Mouse (Mus musculus) intestine, embryonic 16.5 days (tissue): ENCODE results near the gene Znhit3. TPM values are rescaled to one million over a fixed set of nuclear protein-coding genes. Genes with fewer than 3 reads are reported as not detected.

Experiments used
- ATAC-seq: fragments of 200-750 bp; cut with Nextera tagmentation; 2 replicates; pipeline ENCODE4 v1.8.0; 2017; ENCODE audit warnings: moderate TSS enrichment, moderate library complexity
- H3K27ac ChIP-seq: fragments of 300-500 bp; sonication (generic); 2 replicates; pipeline ENCODE4 v1.5.1; 2014; ENCODE audit warnings: mild to moderate bottlenecking, low read length
- H3K27me3 ChIP-seq: fragments of 300-500 bp; sonication (generic); replicated peaks from 2 replicates; pipeline ENCODE4 v1.6.1; 2014; ENCODE audit warnings: low read length, control low read depth, mixed read lengths; ENCODE audit not compliant: control insufficient read depth, insufficient read depth
- H3K36me3 ChIP-seq: fragments of 300-500 bp; sonication (generic); 2 replicates; pipeline ENCODE4 v1.6.1; 2014; ENCODE audit warnings: low read length, control low read depth; ENCODE audit not compliant: control insufficient read depth, insufficient read depth
- H3K4me1 ChIP-seq: fragments of 300-500 bp; sonication (generic); 2 replicates; pipeline ENCODE4 v1.6.1; 2014; ENCODE audit warnings: low read length, control low read depth, mixed read lengths; ENCODE audit not compliant: control insufficient read depth, insufficient read depth
- H3K4me2 ChIP-seq: fragments of 300-500 bp; sonication (generic); 2 replicates; pipeline ENCODE4 v1.6.1; 2014; ENCODE audit warnings: low read depth, low read length, control low read depth
- H3K4me3 ChIP-seq: fragments of 300-500 bp; sonication (generic); 2 replicates; pipeline ENCODE4 v1.5.1; 2014; ENCODE audit warnings: mild to moderate bottlenecking, low read length
- H3K9ac ChIP-seq: fragments of 300-500 bp; sonication (generic); 2 replicates; pipeline ENCODE4 v1.6.1; 2014; ENCODE audit warnings: low read depth, low read length
- H3K9me3 ChIP-seq: fragments of 300-500 bp; sonication (generic); 2 replicates; pipeline ENCODE4 v1.6.1; 2016; ENCODE audit warnings: low read length, control low read depth; ENCODE audit not compliant: control insufficient read depth
- WGBS: fragments of 180-500 bp; shearing (Covaris S2); extraction: QIAGEN DNeasy Blood & Tissue Kit; methylation state at CpG from one replicate; pipeline ENCODE4 v1.1.7; 2014; 5-methylcytosine and 5-hydroxymethylcytosine counted together
- polyA plus RNA-seq: library from polyadenylated mRNA; unstranded; fragments of >200 nt; fragmentation: Nextera tagmentation; extraction: Ambion mirVana; gene quantifications from 2 replicates; pipeline ENCODE4 v1.2.1, GENCODE M21; 2015

Znhit3 gene
- polyA plus RNA-seq, 1 experiment from 2014 or later: 49.6 TPM

DNA sequence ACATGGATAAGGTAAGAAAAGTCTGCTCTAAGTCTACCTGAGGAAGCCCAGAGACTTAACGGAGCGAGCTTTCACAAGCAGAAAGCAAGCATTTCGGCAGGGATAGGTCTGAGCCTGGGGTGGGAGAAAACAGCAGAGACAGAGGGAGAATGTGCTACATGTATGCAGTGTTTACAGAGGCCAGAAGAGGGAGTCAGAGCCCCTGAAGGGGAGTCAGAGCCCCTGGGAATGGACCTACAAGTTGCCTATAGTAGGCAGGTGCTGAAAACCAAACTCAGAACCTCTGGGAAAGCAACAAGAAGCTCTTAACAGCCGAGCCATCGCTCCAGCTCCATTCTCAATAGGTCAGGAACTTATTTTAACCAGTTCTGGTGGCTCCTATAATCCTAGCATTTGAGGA is 1.5 kb downstream of the Znhit3 start:
- 90% methylated on average over 5 of the region's 5 CpGs for WGBS
- 0 out of 2 replicates have a peak, but pooled peaks cover 3% of the 10 kb centered on the region for H3K36me3 ChIP-seq
- H3K4me1 ChIP-seq: 0 out of 2 replicates have a peak, but pooled peaks cover 3% of the 10 kb centered on the region
- no peaks in the 10 kb centered on the region for H3K27me3 ChIP-seq
- H3K4me2 ChIP-seq: no peak overlapping the region
- H3K27ac ChIP-seq: no peak overlapping the region
- no peak overlapping the region for H3K4me3 ChIP-seq
- no peaks in the 10 kb centered on the region for H3K9me3 ChIP-seq
- no peak overlapping the region for H3K9ac ChIP-seq
- ATAC-seq: no peak

DNA sequence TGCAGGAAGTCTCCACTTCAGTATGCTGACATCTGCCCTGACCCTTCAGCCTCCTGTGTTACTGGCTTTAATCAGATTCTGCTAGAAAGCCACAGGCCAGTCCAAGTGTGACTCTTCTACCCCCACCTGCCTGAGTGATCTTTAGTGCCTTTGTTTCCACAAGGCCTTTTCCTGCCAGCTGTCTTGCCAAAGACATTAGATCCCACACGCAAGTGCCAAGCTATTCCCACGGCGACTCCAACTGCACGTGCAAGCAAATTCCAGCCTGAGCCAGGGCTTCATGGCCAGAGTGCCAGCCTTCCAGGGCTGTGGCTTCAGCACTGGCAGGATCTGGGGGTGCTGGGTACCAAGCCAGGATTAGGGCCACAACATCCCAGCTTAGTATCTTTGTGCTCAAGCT is 5.8 kb downstream of the Znhit3 start:
- no peak overlapping the region for H3K27ac ChIP-seq
- no peak overlapping the region for H3K4me2 ChIP-seq
- H3K4me1 ChIP-seq: 0 out of 2 replicates have a peak, but pooled peaks cover 2% of the 10 kb centered on the region
- ATAC-seq: no peak
- H3K36me3 ChIP-seq: peaks cover 10% of the 10 kb centered on the region; the same call in 1 of the 2 replicates
- no peaks in the 10 kb centered on the region for H3K9me3 ChIP-seq
- H3K4me3 ChIP-seq: no peak overlapping the region
- 84% methylated on average over 4 of the region's 4 CpGs for WGBS
- H3K9ac ChIP-seq: no peak overlapping the region
- H3K27me3 ChIP-seq: no peaks in the 10 kb centered on the region

- no peaks in the 10 kb centered on the region for H3K27me3 ChIP-seq
- H3K27ac ChIP-seq: no peak overlapping the region
- H3K4me1 ChIP-seq: no peaks in the 10 kb centered on the region
- 90% methylated on average over 6 of the region's 6 CpGs for WGBS
- ATAC-seq: no peak
- H3K36me3 ChIP-seq: peaks cover 10% of the 10 kb centered on the region; the same call in 1 of the 2 replicates
- no peak overlapping the region for H3K9ac ChIP-seq
- H3K4me3 ChIP-seq: no peak overlapping the region
- H3K4me2 ChIP-seq: no peak overlapping the region
- no peaks in the 10 kb centered on the region for H3K9me3 ChIP-seq
Measured at GRCm38 (mm10) chr11:84908480-84908879, 7.7 kb downstream of the Znhit3 start.

DNA sequence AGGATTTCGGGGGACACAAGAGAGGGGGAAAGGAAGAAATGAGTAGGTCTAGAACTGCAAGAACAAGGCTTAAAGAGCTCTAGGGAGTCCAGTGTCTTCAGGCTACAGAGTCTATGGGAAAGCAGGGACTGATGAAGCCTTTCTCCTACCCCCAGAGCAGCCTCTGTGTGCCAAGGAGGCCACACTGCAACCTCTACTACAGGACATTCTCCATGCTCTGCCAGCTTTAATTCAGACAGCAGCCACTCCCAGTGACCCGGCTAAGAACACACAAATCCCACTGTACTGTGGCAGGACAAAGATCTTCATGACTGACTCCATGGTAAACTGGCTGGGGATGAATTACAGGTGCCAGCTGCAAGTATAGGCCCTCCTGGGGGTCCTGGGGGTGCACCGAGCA is 9.1 kb downstream of the Znhit3 start:
- Histone ChIP-seq H3K9ac (no peak overlapping the region), H3K9me3 (no peaks in the 10 kb centered on the region), H3K36me3 (peaks cover 13% of the 10 kb centered on the region; the same call in 1 of the 2 replicates), H3K4me1 (no peaks in the 10 kb centered on the region), H3K27ac (no peak overlapping the region), H3K27me3 (no peaks in the 10 kb centered on the region), H3K4me2 (no peak overlapping the region), H3K4me3 (no peak overlapping the region)
- no peak for ATAC-seq
- WGBS: 68% methylated on average over 3 of the region's 3 CpGs

DNA sequence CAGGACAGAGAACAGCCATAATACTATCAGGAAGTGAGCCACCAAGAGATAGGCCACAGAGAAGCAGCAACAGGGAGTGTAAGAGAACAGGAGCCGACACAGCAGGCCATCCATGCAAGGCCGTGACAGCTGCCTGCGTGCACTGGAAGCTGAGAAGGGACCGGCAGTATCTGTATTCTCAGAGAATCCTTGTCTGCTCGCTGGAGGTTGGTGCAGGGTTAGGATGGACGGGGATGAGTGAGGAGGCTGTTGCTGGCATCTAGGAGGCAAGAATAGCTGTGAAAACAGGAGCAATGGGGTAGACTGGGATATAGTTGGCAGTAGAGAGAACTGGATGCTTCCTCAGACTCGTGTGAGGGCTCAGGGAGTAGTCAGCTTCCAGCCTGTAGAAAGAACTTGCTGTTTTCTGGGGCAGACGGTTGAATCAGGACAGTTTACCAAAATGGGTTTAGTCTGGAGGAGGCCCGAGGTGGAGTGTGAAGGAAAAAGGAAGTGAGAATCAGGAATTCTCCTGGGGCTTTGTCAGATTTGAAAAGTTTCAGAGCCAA is 11.5 kb downstream of the Znhit3 start:
- H3K9me3 ChIP-seq: no peaks in the 10 kb centered on the region
- no peak overlapping the region for H3K9ac ChIP-seq
- H3K4me2 ChIP-seq: no peak overlapping the region
- H3K27ac ChIP-seq: no peak overlapping the region
- 80% methylated on average over 9 of the region's 9 CpGs for WGBS
- H3K4me3 ChIP-seq: no peak overlapping the region
- no peaks in the 10 kb centered on the region for H3K27me3 ChIP-seq
- no peaks in the 10 kb centered on the region for H3K4me1 ChIP-seq
- H3K36me3 ChIP-seq: peaks cover 21% of the 10 kb centered on the region
- no peak for ATAC-seq

DNA sequence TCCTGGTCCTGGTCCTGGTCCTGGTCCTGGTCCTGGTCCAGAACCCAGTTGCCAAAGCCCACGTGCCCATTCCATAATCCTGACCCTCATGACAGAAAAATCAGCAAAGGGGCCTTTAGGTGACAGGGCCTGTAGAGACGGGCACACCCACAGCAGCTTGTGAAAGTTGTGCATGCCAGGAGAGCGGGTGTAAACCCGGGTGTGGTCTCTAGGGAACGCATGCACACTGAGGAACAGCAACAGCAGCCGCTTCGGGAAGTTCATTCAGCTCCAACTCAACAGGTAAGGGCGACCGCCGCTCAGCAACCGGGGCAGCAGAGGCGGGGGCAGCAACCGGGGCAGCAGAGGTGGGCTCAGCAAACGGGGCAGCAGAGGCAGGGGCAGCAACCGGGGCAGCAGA is 23.1 kb downstream of the Znhit3 start:
- no peak for ATAC-seq
- peaks cover 8% of the 10 kb centered on the region; the same call in 1 of the 2 replicates for H3K36me3 ChIP-seq
- no peaks in the 10 kb centered on the region for H3K27me3 ChIP-seq
- H3K9me3 ChIP-seq: no peaks in the 10 kb centered on the region
- H3K4me2 ChIP-seq: no peak overlapping the region
- no peak overlapping the region for H3K4me3 ChIP-seq
- no peak overlapping the region for H3K9ac ChIP-seq
- 81% methylated on average over 15 of the region's 15 CpGs for WGBS
- no peak overlapping the region for H3K27ac ChIP-seq
- H3K4me1 ChIP-seq: no peaks in the 10 kb centered on the region

DNA sequence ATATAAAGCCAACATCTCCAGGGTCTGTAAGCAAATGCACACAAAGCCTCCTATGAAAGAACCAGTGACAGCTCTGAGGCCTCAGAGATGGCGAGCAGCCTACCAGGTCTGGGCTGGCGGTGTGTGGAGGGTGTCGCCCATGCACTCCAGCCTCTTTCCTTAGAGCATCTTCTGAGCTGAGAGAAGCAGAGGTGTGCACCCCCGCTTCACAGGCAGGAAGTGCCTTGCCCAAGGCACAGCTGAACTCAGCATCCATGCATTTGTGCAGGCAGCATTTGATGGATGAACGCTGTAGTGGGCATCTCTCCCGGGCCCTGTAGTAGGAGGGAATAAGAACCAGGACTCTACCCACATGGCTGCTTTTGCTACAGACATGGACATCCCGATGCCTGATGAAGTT is 24.5 kb downstream of the Znhit3 start:
- Histone ChIP-seq H3K9ac (no peak overlapping the region), H3K4me1 (no peaks in the 10 kb centered on the region), H3K4me2 (no peak overlapping the region), H3K27ac (no peak overlapping the region), H3K9me3 (no peaks in the 10 kb centered on the region), H3K27me3 (no peaks in the 10 kb centered on the region), H3K36me3 (peaks cover 4% of the 10 kb centered on the region; the same call in 1 of the 2 replicates), H3K4me3 (no peak overlapping the region)
- no peak for ATAC-seq
- WGBS: 91% methylated on average over 7 of the region's 7 CpGs

- H3K4me3 ChIP-seq: no peak overlapping the region
- peaks cover 1% of the 10 kb centered on the region; the same call in 1 of the 2 replicates for H3K36me3 ChIP-seq
- no peaks in the 10 kb centered on the region for H3K27me3 ChIP-seq
- no peak overlapping the region for H3K9ac ChIP-seq
- no peak overlapping the region for H3K27ac ChIP-seq
- H3K4me1 ChIP-seq: peaks cover 7% of the 10 kb centered on the region; the same call in 1 of the 2 replicates
- WGBS: 90% methylated on average over 2 of the region's 2 CpGs
- no peak for ATAC-seq
- H3K9me3 ChIP-seq: no peaks in the 10 kb centered on the region
- no peak overlapping the region for H3K4me2 ChIP-seq
Measured at GRCm38 (mm10) chr11:84889492-84889891, 26.7 kb downstream of the Znhit3 start.

DNA sequence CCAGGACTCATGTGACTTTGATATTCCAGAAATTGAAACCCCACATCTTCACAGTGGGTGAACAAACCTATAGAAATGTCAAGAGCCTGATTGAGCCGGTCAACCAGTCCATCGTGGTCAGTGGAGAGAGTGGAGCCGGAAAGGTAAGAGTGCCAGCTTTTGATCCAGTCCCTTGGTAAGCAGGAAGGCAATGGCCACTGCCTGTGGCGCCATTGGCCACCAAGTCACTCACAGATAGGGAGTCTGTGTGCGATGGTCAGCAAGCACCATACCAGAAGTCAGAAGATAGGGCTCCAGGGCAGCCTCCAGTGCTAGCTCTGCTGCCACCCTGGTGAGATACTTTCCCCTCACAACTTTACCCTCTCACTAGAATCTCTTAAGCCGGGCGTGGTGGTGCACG is 28.1 kb downstream of the Znhit3 start:
- Histone ChIP-seq H3K27me3 (no peaks in the 10 kb centered on the region), H3K4me2 (no peak overlapping the region), H3K9ac (no peak overlapping the region), H3K9me3 (no peaks in the 10 kb centered on the region), H3K4me3 (no peak overlapping the region), H3K4me1 (peaks cover 7% of the 10 kb centered on the region; the same call in 1 of the 2 replicates), H3K36me3 (no peaks in the 10 kb centered on the region), H3K27ac (no peak overlapping the region)
- WGBS: 97% methylated on average over 8 of the region's 8 CpGs
- no peak for ATAC-seq
